Mouse (Mus musculus) limb, embryonic 14.5 days (tissue): ENCODE data around the gene Selenok. TPM values are rescaled to one million over a fixed set of nuclear protein-coding genes. Genes with fewer than 3 reads are reported as not detected.

Source experiments
- ATAC-seq: fragments of 200-750 bp; cut with Nextera tagmentation; 2 replicates; pipeline ENCODE4 v1.8.0; 2017; ENCODE audit warnings: low read depth, moderate number of reproducible peaks, moderate TSS enrichment; ENCODE audit not compliant: low FRiP score
- DNase-seq: peaks from one replicate; pipeline ENCODE4 v3.0.0-alpha.2; 2015; ENCODE audit warnings: low spot score
- H3K27ac ChIP-seq: fragments of 300-500 bp; sonication (generic); replicated peaks from 2 replicates; pipeline ENCODE4 v1.5.1; 2014; ENCODE audit warnings: low read depth, mild to moderate bottlenecking, low read length, moderate library complexity, mixed read lengths
- H3K27me3 ChIP-seq: fragments of 300-500 bp; sonication (generic); 2 replicates; pipeline ENCODE4 v1.6.1; 2014; ENCODE audit warnings: low read length, mixed read lengths; ENCODE audit not compliant: control insufficient read depth, insufficient read depth
- H3K36me3 ChIP-seq: fragments of 300-500 bp; sonication (generic); 2 replicates; pipeline ENCODE4 v1.6.1; 2014; ENCODE audit warnings: mild to moderate bottlenecking, low read length, moderate library complexity, mixed read lengths; ENCODE audit not compliant: control insufficient read depth, insufficient read depth
- H3K4me1 ChIP-seq: fragments of 300-500 bp; sonication (generic); 2 replicates; pipeline ENCODE4 v1.6.1; 2014; ENCODE audit warnings: antibody characterized with exemption, low read length, mixed read lengths; ENCODE audit not compliant: control insufficient read depth, insufficient read depth
- H3K4me2 ChIP-seq: fragments of 300-500 bp; sonication (generic); replicated peaks from 2 replicates; pipeline ENCODE4 v1.6.1; 2014; ENCODE audit warnings: low read depth, mild to moderate bottlenecking, low read length, moderate library complexity; ENCODE audit not compliant: severe bottlenecking
- H3K4me3 ChIP-seq: fragments of 300-500 bp; sonication (generic); replicated peaks from 2 replicates; pipeline ENCODE4 v1.5.1; 2014; ENCODE audit warnings: low read length
- H3K9ac ChIP-seq: fragments of 300-500 bp; sonication (generic); 2 replicates; pipeline ENCODE4 v1.6.1; 2014; ENCODE audit warnings: mild to moderate bottlenecking, low read depth, low read length, moderate library complexity; ENCODE audit not compliant: severe bottlenecking
- H3K9me3 ChIP-seq: fragments of 300-500 bp; sonication (generic); 2 replicates; pipeline ENCODE4 v1.6.1; 2016; ENCODE audit warnings: low read length; ENCODE audit not compliant: control insufficient read depth
- POLR2A ChIP-seq: fragments of 200-500 bp; IDR thresholded peaks from 2 replicates; pipeline ENCODE4 v1.8.0; 2012; ENCODE audit warnings: inconsistent platforms, mild to moderate bottlenecking, moderate library complexity, borderline replicate concordance; ENCODE audit not compliant: insufficient read depth, insufficient read length; ENCODE audit errors: extremely low read depth
- WGBS: fragments of 180-500 bp; shearing (Covaris S2); extraction: QIAGEN DNeasy Blood & Tissue Kit; methylation state at CpG from one replicate; pipeline ENCODE4 v1.1.7; 2014; 5-methylcytosine and 5-hydroxymethylcytosine counted together
- polyA plus RNA-seq, 2 experiments: library from polyadenylated mRNA; depleted of rRNA in 1 of 2; stranded (reverse) in 1 of 2; unstranded in 1 of 2; fragments of >200 nt; fragmentation: Nextera tagmentation in 1 of 2; extraction: Ambion mirVana in 1 of 2; gene quantifications; 2 replicates each; pipeline versions ENCODE4 v1.2.1 to v1.2.3; 2012 to 2014

The Selenok gene
- polyA plus RNA-seq, 2 experiments: 137 to 265 TPM

DNA sequence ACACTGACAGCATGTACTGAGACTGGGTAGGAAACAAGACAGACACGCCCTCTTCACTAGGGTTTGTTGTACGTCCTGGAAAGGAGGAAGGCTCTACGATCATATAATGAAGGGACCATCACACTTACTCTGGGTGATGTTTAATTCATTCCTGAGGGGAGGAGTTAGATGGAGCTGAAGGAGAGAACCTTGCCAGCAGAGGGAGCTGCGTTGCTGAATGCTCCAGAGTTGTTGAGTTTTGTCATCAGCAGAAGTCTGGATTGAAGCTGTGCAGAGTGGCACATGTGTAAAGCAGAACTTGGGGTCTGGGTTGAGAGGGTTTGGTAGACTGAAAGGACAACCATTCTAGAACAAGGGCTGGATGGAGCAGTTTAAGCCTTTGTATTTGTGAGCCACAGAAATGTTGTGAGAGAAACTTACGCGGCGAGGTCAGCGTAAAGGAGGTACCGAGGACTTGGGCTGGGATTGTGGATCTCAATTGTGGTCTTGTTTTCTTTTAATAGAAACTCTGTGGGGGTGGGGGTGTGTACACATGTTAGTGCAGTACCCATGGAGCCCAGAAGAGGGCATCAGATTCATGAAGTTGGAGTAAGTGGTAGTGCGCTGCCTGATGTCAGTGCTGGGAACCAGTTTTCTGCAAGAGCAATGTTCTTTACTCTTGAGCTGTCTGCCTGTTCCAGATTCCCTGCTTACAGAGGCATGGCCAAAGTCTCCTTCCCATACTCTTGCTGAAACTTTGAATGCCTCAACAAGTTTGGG lies 12.5 kb downstream of the Selenok start:
- no peak overlapping the region for H3K4me3 ChIP-seq

DNA sequence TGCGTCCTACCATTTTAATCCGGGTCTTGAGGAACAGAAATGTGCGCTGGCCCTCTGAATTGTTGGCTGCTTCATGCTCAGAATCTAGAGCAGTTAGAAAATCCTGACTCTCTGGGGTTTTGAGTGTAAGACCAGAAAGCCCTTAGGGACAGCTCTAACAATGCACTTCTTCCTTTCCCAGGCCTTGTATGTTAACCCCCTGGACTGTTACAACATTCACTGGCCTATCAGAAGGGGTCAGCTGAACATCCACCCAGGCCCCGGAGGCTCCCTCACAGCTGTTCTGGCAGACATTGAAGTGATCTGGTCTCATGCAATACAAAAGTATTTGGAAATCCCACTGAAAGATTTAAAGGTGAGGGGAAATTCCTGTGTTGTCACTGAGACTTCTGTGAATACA lies 18.0 kb downstream of the Selenok start:
- no peak overlapping the region for H3K9ac ChIP-seq
- TF ChIP-seq POLR2A: no peak
- WGBS: 89% methylated on average over 4 of the region's 4 CpGs
- H3K27me3 ChIP-seq: no peaks in the 10 kb centered on the region
- no peaks in the 10 kb centered on the region for H3K9me3 ChIP-seq
- DNase-seq (no peak), ATAC-seq (no peak)
- H3K4me3 ChIP-seq: no peak overlapping the region
- no peak overlapping the region for H3K4me2 ChIP-seq
- H3K36me3 ChIP-seq: peaks cover 100% of the 10 kb centered on the region
- no peak overlapping the region for H3K27ac ChIP-seq
- no peaks in the 10 kb centered on the region for H3K4me1 ChIP-seq

More for the DNA sequence above, 12.5 kb downstream of the Selenok start:
- no peak for TF ChIP-seq POLR2A
- H3K27ac ChIP-seq: no peak overlapping the region
- no peaks in the 10 kb centered on the region for H3K9me3 ChIP-seq
- 97% methylated on average over 10 of the region's 10 CpGs for WGBS
- H3K9ac ChIP-seq: no peak overlapping the region
- peak; percentile 34 for DNase-seq
- H3K27me3 ChIP-seq: no peaks in the 10 kb centered on the region
- H3K4me1 ChIP-seq: peaks cover 8% of the 10 kb centered on the region
- no peak overlapping the region for H3K4me2 ChIP-seq
- H3K36me3 ChIP-seq: peaks cover 60% of the 10 kb centered on the region
- no peak for ATAC-seq

DNA sequence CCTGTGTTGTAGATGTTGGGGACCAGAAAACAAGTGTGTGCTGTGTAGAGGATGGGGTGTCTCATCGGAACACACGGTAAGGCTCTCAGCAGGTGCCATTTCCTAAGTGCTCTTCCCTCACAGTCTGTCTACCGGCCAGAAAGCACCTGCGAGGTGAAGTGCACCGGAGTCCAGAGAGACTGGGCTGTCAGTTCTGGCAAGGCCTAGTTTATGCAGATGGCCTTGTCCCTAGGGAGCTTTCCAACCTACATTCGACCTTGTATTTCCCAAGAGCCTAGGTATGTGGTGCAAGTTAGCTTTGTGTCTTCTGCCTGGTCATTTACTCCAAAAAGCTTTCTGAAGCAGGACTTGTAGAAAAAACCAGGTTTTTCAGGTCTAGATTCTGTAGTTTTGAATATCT lies 19.2 kb downstream of the Selenok start:
- H3K9me3 ChIP-seq: no peaks in the 10 kb centered on the region
- H3K9ac ChIP-seq: no peak overlapping the region
- no peak overlapping the region for H3K27ac ChIP-seq
- no peaks in the 10 kb centered on the region for H3K4me1 ChIP-seq
- no peak overlapping the region for H3K4me2 ChIP-seq
- no peak overlapping the region for H3K4me3 ChIP-seq
- no peak for DNase-seq
- H3K27me3 ChIP-seq: no peaks in the 10 kb centered on the region
- ATAC-seq: no peak
- TF ChIP-seq POLR2A: no peak
- peaks cover 100% of the 10 kb centered on the region for H3K36me3 ChIP-seq
- WGBS: 83% methylated on average over 6 of the region's 6 CpGs

DNA sequence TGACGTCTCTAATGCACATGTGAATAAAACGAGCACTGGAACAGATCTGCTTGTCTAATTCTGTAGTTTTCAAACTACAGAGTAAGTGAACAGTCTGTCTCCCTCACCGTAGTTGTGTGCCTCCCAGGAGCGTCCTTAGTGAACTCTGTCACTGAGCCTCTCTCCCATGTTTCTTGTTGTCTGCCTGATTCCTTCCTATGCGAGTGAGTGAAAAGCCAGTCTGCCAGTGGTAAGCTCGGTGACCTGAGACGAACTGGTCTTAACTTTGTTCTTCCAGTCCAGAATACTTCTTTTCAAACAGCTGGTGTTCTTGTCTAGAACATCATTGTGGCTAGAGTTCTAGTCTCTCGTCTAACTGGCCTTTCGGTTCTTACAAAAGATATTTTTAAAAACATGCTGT lies 19.6 kb downstream of the Selenok start:
- H3K4me1 ChIP-seq: no peaks in the 10 kb centered on the region
- no peak overlapping the region for H3K4me2 ChIP-seq
- peaks cover 100% of the 10 kb centered on the region for H3K36me3 ChIP-seq
- H3K9ac ChIP-seq: no peak overlapping the region
- H3K9me3 ChIP-seq: no peaks in the 10 kb centered on the region
- no peaks in the 10 kb centered on the region for H3K27me3 ChIP-seq
- TF ChIP-seq POLR2A: no peak
- ATAC-seq (no peak), DNase-seq (no peak)
- WGBS: 90% methylated on average over 9 of the region's 9 CpGs
- H3K27ac ChIP-seq: no peak overlapping the region
- H3K4me3 ChIP-seq: no peak overlapping the region

DNA sequence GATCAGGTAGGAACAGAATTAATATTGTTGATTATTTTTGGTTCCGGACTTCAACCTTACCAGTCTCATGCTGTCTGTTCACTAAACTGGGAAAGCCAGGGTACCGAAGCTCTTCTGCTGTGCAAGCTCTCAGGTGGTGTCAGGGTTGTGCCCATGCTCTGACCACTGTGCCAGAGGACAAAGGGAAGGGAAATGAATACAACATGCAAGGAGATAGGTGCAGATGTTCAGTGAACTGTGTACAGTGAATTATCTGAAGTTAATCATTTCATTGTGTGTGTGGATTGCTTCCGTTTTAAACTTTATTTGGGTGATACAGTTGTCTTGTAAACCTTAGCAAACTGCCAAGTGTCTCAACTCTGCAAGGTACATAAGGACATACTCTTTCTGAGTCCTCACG lies 20.2 kb downstream of the Selenok start:
- WGBS: 95% methylated on average over 4 of the region's 4 CpGs
- H3K4me1 ChIP-seq: no peaks in the 10 kb centered on the region
- DNase-seq (no peak), ATAC-seq (no peak)
- TF ChIP-seq POLR2A: no peak
- H3K27ac ChIP-seq: no peak overlapping the region
- H3K27me3 ChIP-seq: no peaks in the 10 kb centered on the region
- H3K36me3 ChIP-seq: peaks cover 100% of the 10 kb centered on the region
- H3K9ac ChIP-seq: no peak overlapping the region
- no peaks in the 10 kb centered on the region for H3K9me3 ChIP-seq
- H3K4me3 ChIP-seq: no peak overlapping the region
- no peak overlapping the region for H3K4me2 ChIP-seq

DNA sequence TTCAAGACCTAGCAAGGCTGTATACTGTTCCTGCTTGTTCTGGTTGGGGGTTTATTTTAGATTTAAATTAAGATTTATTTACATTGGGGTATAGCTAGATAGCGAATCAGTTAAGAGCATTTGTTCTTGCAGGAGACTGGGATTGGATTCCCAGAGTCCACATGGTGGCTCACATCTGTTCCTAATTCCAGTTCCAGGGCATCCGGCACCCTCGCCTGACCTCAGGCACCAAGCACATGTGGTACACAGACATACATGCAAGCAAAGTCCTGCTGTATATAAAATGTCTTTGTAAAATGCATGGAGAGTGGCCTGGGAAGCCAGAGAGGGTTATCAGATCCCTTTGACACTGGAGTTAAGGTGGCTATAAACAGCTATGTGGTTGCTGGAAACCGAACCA lies 26.9 kb downstream of the Selenok start:
- H3K27ac ChIP-seq: no peak overlapping the region
- WGBS: 34% methylated on average over 4 of the region's 4 CpGs
- H3K36me3 ChIP-seq: peaks cover 73% of the 10 kb centered on the region
- no peaks in the 10 kb centered on the region for H3K9me3 ChIP-seq
- DNase-seq: no peak
- TF ChIP-seq POLR2A: no peak
- no peak overlapping the region for H3K4me3 ChIP-seq
- ATAC-seq: no peak
- no peaks in the 10 kb centered on the region for H3K27me3 ChIP-seq
- H3K4me2 ChIP-seq: no peak overlapping the region
- H3K9ac ChIP-seq: no peak overlapping the region
- no peaks in the 10 kb centered on the region for H3K4me1 ChIP-seq
